Mouse (Mus musculus) limb, embryonic 14.5 days (tissue): ENCODE data around the gene E2f4. TPM values are rescaled to one million over a fixed set of nuclear protein-coding genes. Genes with fewer than 3 reads are reported as not detected.
A peak's percentile ranks its signal among the peaks of the same experiment; 100 is the strongest.

ENCODE experiments used
- ATAC-seq: fragments of 200-750 bp; cut with Nextera tagmentation; 2 replicates; pipeline ENCODE4 v1.8.0; 2017; ENCODE audit warnings: low read depth, moderate number of reproducible peaks, moderate TSS enrichment; ENCODE audit not compliant: low FRiP score
- DNase-seq: peaks from one replicate; pipeline ENCODE4 v3.0.0-alpha.2; 2015; ENCODE audit warnings: low spot score
- H3K27ac ChIP-seq: fragments of 300-500 bp; sonication (generic); replicated peaks from 2 replicates; pipeline ENCODE4 v1.5.1; 2014; ENCODE audit warnings: low read depth, mild to moderate bottlenecking, low read length, moderate library complexity, mixed read lengths
- H3K27me3 ChIP-seq: fragments of 300-500 bp; sonication (generic); 2 replicates; pipeline ENCODE4 v1.6.1; 2014; ENCODE audit warnings: low read length, mixed read lengths; ENCODE audit not compliant: control insufficient read depth, insufficient read depth
- H3K36me3 ChIP-seq: fragments of 300-500 bp; sonication (generic); 2 replicates; pipeline ENCODE4 v1.6.1; 2014; ENCODE audit warnings: mild to moderate bottlenecking, low read length, moderate library complexity, mixed read lengths; ENCODE audit not compliant: control insufficient read depth, insufficient read depth
- H3K4me1 ChIP-seq: fragments of 300-500 bp; sonication (generic); 2 replicates; pipeline ENCODE4 v1.6.1; 2014; ENCODE audit warnings: antibody characterized with exemption, low read length, mixed read lengths; ENCODE audit not compliant: control insufficient read depth, insufficient read depth
- H3K4me2 ChIP-seq: fragments of 300-500 bp; sonication (generic); replicated peaks from 2 replicates; pipeline ENCODE4 v1.6.1; 2014; ENCODE audit warnings: low read depth, mild to moderate bottlenecking, low read length, moderate library complexity; ENCODE audit not compliant: severe bottlenecking
- H3K4me3 ChIP-seq: fragments of 300-500 bp; sonication (generic); replicated peaks from 2 replicates; pipeline ENCODE4 v1.5.1; 2014; ENCODE audit warnings: low read length
- H3K9ac ChIP-seq: fragments of 300-500 bp; sonication (generic); 2 replicates; pipeline ENCODE4 v1.6.1; 2014; ENCODE audit warnings: mild to moderate bottlenecking, low read depth, low read length, moderate library complexity; ENCODE audit not compliant: severe bottlenecking
- H3K9me3 ChIP-seq: fragments of 300-500 bp; sonication (generic); 2 replicates; pipeline ENCODE4 v1.6.1; 2016; ENCODE audit warnings: low read length; ENCODE audit not compliant: control insufficient read depth
- POLR2A ChIP-seq: fragments of 200-500 bp; IDR thresholded peaks from 2 replicates; pipeline ENCODE4 v1.8.0; 2012; ENCODE audit warnings: inconsistent platforms, mild to moderate bottlenecking, moderate library complexity, borderline replicate concordance; ENCODE audit not compliant: insufficient read depth, insufficient read length; ENCODE audit errors: extremely low read depth
- WGBS: fragments of 180-500 bp; shearing (Covaris S2); extraction: QIAGEN DNeasy Blood & Tissue Kit; methylation state at CpG from one replicate; pipeline ENCODE4 v1.1.7; 2014; 5-methylcytosine and 5-hydroxymethylcytosine counted together
- polyA plus RNA-seq, 2 experiments: library from polyadenylated mRNA; depleted of rRNA in 1 of 2; stranded (reverse) in 1 of 2; unstranded in 1 of 2; fragments of >200 nt; fragmentation: Nextera tagmentation in 1 of 2; extraction: Ambion mirVana in 1 of 2; gene quantifications; 2 replicates each; pipeline versions ENCODE4 v1.2.1 to v1.2.3; 2012 to 2014

The E2f4 gene
- polyA plus RNA-seq, 2 experiments: 76.2 to 136 TPM

DNA sequence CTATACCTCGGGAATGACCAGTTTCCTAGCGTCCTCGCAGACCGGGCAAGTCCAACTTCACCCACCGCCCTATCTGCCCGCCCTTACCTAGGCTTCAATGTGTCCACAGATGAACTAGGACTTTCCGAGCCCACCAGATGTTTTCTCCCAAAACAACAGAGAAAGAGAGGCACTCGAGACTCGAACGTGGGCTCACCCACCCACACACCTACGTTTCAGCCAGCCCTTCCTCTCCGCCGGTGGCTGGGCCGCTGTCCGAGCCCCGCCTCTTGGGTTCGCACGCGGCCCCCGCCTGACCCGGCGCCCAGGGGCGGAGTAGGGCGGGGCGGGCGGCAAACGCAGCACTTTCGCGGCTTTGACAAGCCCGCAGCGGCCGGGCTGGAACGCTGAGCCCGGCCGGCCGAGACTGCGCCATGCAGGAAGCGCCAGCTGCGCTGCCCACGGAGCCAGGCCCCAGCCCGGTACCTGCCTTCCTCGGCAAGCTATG lies 28.0 kb upstream of the E2f4 start, which contains the start of gene Hsf4:
Gene Hsf4 (plus strand): TSS at position 341 of the 487 bp plus-strand sequence.
- WGBS: 8% methylated on average over 38 of the region's 42 CpGs
- Histone ChIP-seq H3K4me1 (peaks cover 32% of the 10 kb centered on the region), H3K9me3 (no peaks in the 10 kb centered on the region), H3K4me2 (peak within 1 kb of the TSS; percentile 86), H3K27ac (no peak within 1 kb of the TSS), H3K27me3 (peaks cover 81% of the 10 kb centered on the region), H3K4me3 (peak within 1 kb of the TSS; percentile 44), H3K36me3 (no peaks in the 10 kb centered on the region), H3K9ac (peak within 1 kb of the TSS; percentile 44)
- no peak for ATAC-seq
- no peak for TF ChIP-seq POLR2A
- no peak for DNase-seq

DNA sequence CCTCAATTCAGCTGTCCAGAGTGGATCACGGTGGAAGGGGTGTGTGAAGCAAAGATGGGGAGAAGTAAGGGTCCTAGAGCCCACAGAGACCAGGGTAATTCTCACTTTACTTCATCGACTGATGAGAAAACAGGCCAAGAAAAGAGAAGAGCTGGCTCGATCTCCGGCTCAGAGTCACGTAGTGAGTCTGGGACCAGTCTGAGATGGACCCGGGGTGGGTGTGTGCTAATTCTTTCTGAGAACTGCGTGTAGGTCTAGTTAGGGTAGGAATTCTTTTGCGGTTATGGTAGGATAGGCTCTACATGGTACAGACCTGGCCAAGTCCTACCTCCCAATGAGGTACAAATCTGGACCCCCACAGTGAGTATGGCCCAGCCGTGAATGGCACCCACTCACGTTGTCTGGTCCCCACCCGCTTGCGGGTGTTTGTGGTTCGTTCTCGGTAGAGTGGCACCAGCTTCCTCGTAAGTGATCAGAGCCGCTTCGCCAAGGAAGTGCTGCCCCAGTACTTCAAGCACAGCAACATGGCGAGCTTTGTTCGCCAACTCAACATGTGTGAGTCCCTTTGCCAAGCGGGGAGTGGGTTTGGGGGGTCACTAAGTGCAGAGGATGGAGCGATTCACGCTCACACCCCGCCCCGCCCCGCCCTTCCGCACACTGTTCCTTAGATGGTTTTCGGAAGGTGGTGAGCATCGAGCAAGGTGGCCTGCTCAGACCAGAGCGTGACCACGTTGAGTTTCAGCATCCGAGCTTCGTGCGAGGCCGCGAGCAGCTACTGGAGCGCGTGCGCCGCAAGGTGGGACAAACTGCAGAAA lies 27.2 kb upstream of the E2f4 start:
- Histone ChIP-seq H3K27ac (no peak overlapping the region), H3K9me3 (no peaks in the 10 kb centered on the region), H3K4me3 (peak overlapping the region; percentile 44), H3K9ac (peak overlapping the region; percentile 29; the same call in 1 of the 2 replicates), H3K4me2 (peak overlapping the region; percentile 86), H3K27me3 (peaks cover 89% of the 10 kb centered on the region), H3K4me1 (peaks cover 24% of the 10 kb centered on the region), H3K36me3 (no peaks in the 10 kb centered on the region)
- ATAC-seq: no peak
- 4% methylated on average over 39 of the region's 39 CpGs for WGBS
- no peak for TF ChIP-seq POLR2A
- DNase-seq: no peak

DNA sequence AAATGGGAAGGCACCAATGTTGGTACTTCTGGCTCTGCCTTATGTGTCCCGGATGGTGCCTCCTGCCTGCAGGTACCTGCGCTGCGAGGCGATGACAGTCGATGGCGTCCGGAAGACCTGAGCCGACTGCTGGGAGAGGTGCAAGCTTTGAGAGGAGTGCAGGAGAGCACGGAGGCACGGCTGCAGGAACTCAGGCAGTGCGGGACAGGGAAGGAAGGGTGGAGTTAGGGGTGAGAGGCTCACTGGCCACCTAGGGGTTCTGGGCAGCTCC lies 26.6 kb upstream of the E2f4 start:
- H3K4me2 ChIP-seq: no peak overlapping the region
- H3K27ac ChIP-seq: no peak overlapping the region
- TF ChIP-seq POLR2A: no peak
- peaks cover 24% of the 10 kb centered on the region for H3K4me1 ChIP-seq
- no peaks in the 10 kb centered on the region for H3K36me3 ChIP-seq
- ATAC-seq (no peak), DNase-seq (no peak)
- H3K4me3 ChIP-seq: 0 out of 2 replicates have a peak overlapping the region, but pooled peaks have one; percentile 0
- H3K9ac ChIP-seq: no peak overlapping the region; the same call in 1 of the 2 replicates
- no peaks in the 10 kb centered on the region for H3K9me3 ChIP-seq
- under 1% methylated on average over 11 of the region's 11 CpGs for whole genome bisulfite sequencing
- peaks cover 94% of the 10 kb centered on the region for H3K27me3 ChIP-seq

DNA sequence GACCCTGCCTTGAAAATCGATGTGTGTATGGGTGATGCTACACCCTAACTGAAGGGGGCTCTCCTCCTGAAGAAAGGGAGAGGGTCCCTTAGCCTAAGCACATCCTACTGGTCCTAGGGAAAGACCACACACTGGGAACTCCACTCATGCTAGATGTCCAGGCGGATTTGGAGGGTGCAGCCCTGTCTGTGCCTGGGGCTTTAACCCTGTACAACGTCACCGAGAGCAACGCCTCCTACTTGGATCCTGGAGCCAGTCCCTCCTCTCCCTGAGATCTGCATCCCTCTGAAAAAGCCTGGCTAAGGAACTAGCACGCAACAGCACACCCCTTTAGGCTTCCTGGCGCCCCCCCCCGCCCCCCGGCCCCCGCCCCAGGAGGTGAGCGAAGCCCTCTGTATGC lies 22.1 kb upstream of the E2f4 start:
- Histone ChIP-seq H3K9ac (no peak overlapping the region), H3K4me3 (peak overlapping the region; percentile 41; the same call in 1 of the 2 replicates), H3K9me3 (no peaks in the 10 kb centered on the region), H3K27ac (no peak overlapping the region), H3K36me3 (no peaks in the 10 kb centered on the region), H3K4me1 (peaks cover 17% of the 10 kb centered on the region), H3K27me3 (peaks cover 80% of the 10 kb centered on the region), H3K4me2 (peak overlapping the region; percentile 76; the same call in 1 of the 2 replicates)
- ATAC-seq: no peak
- 12% methylated on average over 11 of the region's 11 CpGs for WGBS
- no peak for TF ChIP-seq POLR2A
- no peak for DNase-seq

DNA sequence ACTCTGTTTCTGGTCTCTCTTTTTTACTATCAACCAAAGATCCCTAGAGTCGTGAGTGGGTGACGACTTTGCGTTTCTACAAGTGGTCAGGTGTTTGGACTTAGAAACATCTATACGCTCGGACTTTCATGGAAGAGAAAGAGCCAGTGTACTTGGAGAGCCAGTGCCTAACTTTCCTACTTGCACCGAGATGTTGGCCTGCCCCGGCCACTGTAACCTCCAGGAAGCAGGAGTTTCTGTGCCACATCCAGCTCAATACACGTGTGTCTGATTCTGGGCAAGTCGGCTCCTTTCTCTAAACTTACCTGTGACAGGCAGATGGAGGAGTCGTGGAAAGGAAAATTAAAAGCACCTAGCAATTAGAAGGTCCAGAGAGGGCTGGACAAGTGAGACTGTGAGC lies 21.6 kb upstream of the E2f4 start, which contains the start of gene Nol3:
Gene Nol3 (plus strand): TSS at position 301 of the 400 bp plus-strand sequence.
- Histone ChIP-seq H3K36me3 (no peaks in the 10 kb centered on the region), H3K4me1 (peaks cover 13% of the 10 kb centered on the region; the same call in 1 of the 2 replicates), H3K4me3 (peak within 1 kb of the TSS; percentile 41), H3K9me3 (no peaks in the 10 kb centered on the region), H3K9ac (peak within 1 kb of the TSS; percentile 50), H3K27ac (no peak within 1 kb of the TSS), H3K27me3 (peaks cover 75% of the 10 kb centered on the region), H3K4me2 (peak within 1 kb of the TSS; percentile 76)
- DNase-seq (no peak), ATAC-seq (no peak)
- WGBS: 2% methylated on average over 10 of the region's 10 CpGs
- no peak for TF ChIP-seq POLR2A
